Mouse (Mus musculus): ENCODE data around the gene Stard8. TPM values are rescaled to one million over a fixed set of nuclear protein-coding genes. Genes with fewer than 3 reads are reported as not detected.

The Stard8 gene
- total RNA-seq, 2 experiments from 2014 or later, result 8.9 to 10.0 TPM

Other genes starting within 250 kb of the Stard8 start
- gene Ophn1, start 112.2 kb upstream of the Stard8 start, total RNA-seq (2021), result 10 to 100 TPM; 35.6 to 40.1 TPM
- 10 to 100 TPM; 39.6 to 41.1 TPM for gene Yipf6, start 66.9 kb upstream of the Stard8 start, total RNA-seq (2021)
- 10 to 100 TPM; 15.4 to 17.3 TPM for gene Efnb1, start 132.9 kb downstream of the Stard8 start, total RNA-seq (2021)